Mouse (Mus musculus) heart, postnatal 0 days (tissue): Measurements from ENCODE around the gene Pepd. TPM values are rescaled to one million over a fixed set of nuclear protein-coding genes. Genes with fewer than 3 reads are reported as not detected.

Experiments
- ATAC-seq: fragments of 200-750 bp; cut with Nextera tagmentation; 2 replicates; pipeline ENCODE4 v1.8.0; 2017; ENCODE audit warnings: low read depth, moderate number of reproducible peaks, moderate library complexity; ENCODE audit not compliant: insufficient read depth
- DNase-seq: peaks from one replicate; pipeline ENCODE4 v3.0.0-alpha.2; 2016; ENCODE audit warnings: low spot score
- H3K27ac ChIP-seq: fragments of 300-500 bp; sonication (generic); 2 replicates; pipeline ENCODE4 v1.5.1; 2014; ENCODE audit warnings: low read depth, mild to moderate bottlenecking
- H3K27me3 ChIP-seq: fragments of 300-500 bp; sonication (generic); 2 replicates; pipeline ENCODE4 v1.6.1; 2014; ENCODE audit warnings: low read length, mixed read lengths; ENCODE audit not compliant: control insufficient read depth, insufficient read depth
- H3K36me3 ChIP-seq: fragments of 300-500 bp; sonication (generic); replicated peaks from 2 replicates; pipeline ENCODE4 v1.6.1; 2014; ENCODE audit warnings: low read length, mixed read lengths; ENCODE audit not compliant: control insufficient read depth, insufficient read depth
- H3K4me1 ChIP-seq: fragments of 300-500 bp; sonication (generic); 2 replicates; pipeline ENCODE4 v1.6.1; 2014; ENCODE audit warnings: antibody characterized with exemption; ENCODE audit not compliant: control insufficient read depth, insufficient read depth
- H3K4me2 ChIP-seq: fragments of 300-500 bp; sonication (generic); 2 replicates; pipeline ENCODE4 v1.6.1; 2014; ENCODE audit warnings: low read depth, mild to moderate bottlenecking, low read length, moderate library complexity
- H3K4me3 ChIP-seq: fragments of 300-500 bp; sonication (generic); 2 replicates; pipeline ENCODE4 v1.5.1; 2014; ENCODE audit warnings: low read depth, low read length
- H3K9ac ChIP-seq: fragments of 300-500 bp; sonication (generic); replicated peaks from 2 replicates; pipeline ENCODE4 v1.6.1; 2014; ENCODE audit warnings: low read depth, low read length, mixed read lengths
- H3K9me3 ChIP-seq: fragments of 300-500 bp; sonication (generic); replicated peaks from 2 replicates; pipeline ENCODE4 v1.6.1; 2016; ENCODE audit warnings: low read length; ENCODE audit not compliant: control insufficient read depth
- CTCF ChIP-seq: IDR thresholded peaks from 2 replicates; pipeline ENCODE4 v1.5.1; 2016; ENCODE audit warnings: antibody characterized with exemption, control low read depth, low read depth
- EP300 ChIP-seq: IDR thresholded peaks from 2 replicates; pipeline ENCODE4 v1.6.1; 2016; ENCODE audit warnings: antibody characterized with exemption, low read depth
- WGBS: fragments of 180-500 bp; shearing (Covaris S2); extraction: QIAGEN DNeasy Blood & Tissue Kit; methylation state at CpG from one replicate; pipeline ENCODE4 v1.1.7; 2014; 5-methylcytosine and 5-hydroxymethylcytosine counted together
- polyA plus RNA-seq: library from polyadenylated mRNA; unstranded; fragments of >200 nt; fragmentation: Nextera tagmentation; extraction: Ambion mirVana; gene quantifications from 2 replicates; pipeline ENCODE4 v1.2.1, GENCODE M21; 2015
- total RNA-seq: library from RNA; depleted of rRNA; stranded (reverse); fragments of >200 nt; gene quantifications from 2 replicates; pipeline ENCODE4 v1.2.3, GENCODE M21; 2014; ENCODE audit warnings: low replicate concordance

Gene Pepd
- total and polyA plus RNA-seq, 2 experiments from 2014 or later = 37.1 to 43.0 TPM

DNA sequence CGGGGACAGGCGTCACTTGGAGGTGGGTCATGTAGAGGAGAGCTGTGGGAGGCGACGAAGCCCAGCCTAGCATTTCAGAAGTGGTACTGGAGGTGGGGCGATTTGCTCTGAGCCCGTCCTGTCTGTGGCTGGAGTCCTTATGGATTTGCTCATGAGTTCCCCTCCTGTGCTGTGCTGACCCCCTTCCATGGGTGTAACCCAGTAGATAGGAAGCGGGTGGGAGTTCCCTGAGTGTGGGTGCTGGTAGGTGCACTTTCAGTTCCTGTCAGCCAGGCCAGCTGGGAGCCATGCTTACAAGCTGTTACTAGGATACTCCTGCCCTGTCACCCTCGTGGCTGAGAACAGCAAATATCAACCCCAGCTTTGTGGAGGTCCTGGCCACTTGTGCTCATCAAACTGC, 6.2 kb downstream of the Pepd start:
- 75% methylated on average over 8 of the region's 8 CpGs for WGBS
- Histone ChIP-seq H3K36me3 (no peaks in the 10 kb centered on the region), H3K9me3 (no peaks in the 10 kb centered on the region), H3K4me1 (no peaks in the 10 kb centered on the region), H3K9ac (no peak overlapping the region), H3K27me3 (no peaks in the 10 kb centered on the region), H3K27ac (no peak overlapping the region), H3K4me3 (no peak overlapping the region), H3K4me2 (no peak overlapping the region)
- DNase-seq (no peak), ATAC-seq (no peak)
- TF ChIP-seq CTCF = no peak
- no peak for TF ChIP-seq EP300

GRCm38 (mm10) chr7:34919054-34919453, 6.9 kb downstream of the Pepd start:
- DNase-seq (no peak), ATAC-seq (no peak)
- Histone ChIP-seq H3K9me3 (no peaks in the 10 kb centered on the region), H3K4me1 (no peaks in the 10 kb centered on the region), H3K4me2 (no peak overlapping the region), H3K36me3 (no peaks in the 10 kb centered on the region), H3K4me3 (no peak overlapping the region), H3K27me3 (no peaks in the 10 kb centered on the region), H3K9ac (no peak overlapping the region), H3K27ac (no peak overlapping the region)
- TF ChIP-seq EP300 (no peak), CTCF (no peak)
- 77% methylated on average over 5 of the region's 5 CpGs for WGBS

DNA sequence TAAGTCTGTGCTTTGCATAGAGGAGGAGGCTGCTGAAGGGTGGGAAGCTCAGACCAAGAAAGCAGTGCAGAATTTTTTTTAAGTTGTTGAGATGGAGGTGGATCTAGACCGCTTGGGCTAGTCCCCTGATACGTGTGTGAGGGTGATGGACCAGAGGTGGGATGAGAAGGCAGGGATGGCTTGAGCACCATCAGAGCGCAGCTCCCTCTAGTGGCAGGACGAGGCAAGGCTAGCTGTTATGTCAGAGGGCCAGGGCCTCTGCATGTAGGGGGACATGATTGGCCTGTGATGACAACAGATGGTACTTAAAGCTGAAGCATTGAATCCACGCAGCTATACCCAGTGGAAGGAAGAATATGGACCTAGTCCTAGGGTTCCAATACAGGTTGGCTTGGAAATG, 7.6 kb downstream of the Pepd start:
- no peaks in the 10 kb centered on the region for H3K4me1 ChIP-seq
- no peak for DNase-seq

DNA sequence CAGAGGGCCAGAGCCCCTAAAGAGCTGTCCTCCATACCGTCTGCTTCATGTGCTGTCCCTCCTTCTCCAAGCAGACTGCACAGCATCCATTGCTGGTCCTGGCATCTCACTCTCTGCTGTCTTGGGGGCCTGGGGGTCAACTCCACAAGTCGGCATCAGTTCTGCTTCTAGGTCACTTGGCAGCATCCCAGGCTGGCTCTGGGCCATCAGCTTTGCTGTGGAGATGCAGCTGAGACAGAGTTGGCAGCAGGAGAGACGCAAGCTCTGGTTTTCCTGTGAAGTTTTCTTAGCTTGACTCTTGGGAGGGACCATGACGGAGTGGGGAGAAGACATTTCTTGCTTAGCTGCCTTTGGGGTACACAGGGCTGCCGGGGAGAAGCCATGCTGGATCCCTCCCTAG, 13.0 kb downstream of the Pepd start:
- TF ChIP-seq EP300 = no peak
- no peak for TF ChIP-seq CTCF
- H3K4me2 ChIP-seq = no peak overlapping the region
- DNase-seq (peak; percentile 11), ATAC-seq (no peak)
- H3K4me1 ChIP-seq = no peaks in the 10 kb centered on the region
- no peak overlapping the region for H3K4me3 ChIP-seq
- H3K36me3 ChIP-seq = no peaks in the 10 kb centered on the region
- H3K9ac ChIP-seq = no peak overlapping the region
- H3K27me3 ChIP-seq = no peaks in the 10 kb centered on the region
- H3K9me3 ChIP-seq = no peaks in the 10 kb centered on the region
- 35% methylated on average over 5 of the region's 5 CpGs for WGBS
- no peak overlapping the region for H3K27ac ChIP-seq

More for the DNA sequence above, 7.6 kb downstream of the Pepd start:
- Histone ChIP-seq H3K36me3 (no peaks in the 10 kb centered on the region), H3K27ac (no peak overlapping the region), H3K9me3 (no peaks in the 10 kb centered on the region), H3K27me3 (no peaks in the 10 kb centered on the region), H3K4me2 (no peak overlapping the region), H3K4me3 (no peak overlapping the region), H3K9ac (no peak overlapping the region)
- TF ChIP-seq EP300 (no peak), CTCF (peak; percentile 51)
- ATAC-seq = no peak
- 62% methylated on average over 5 of the region's 5 CpGs for WGBS

DNA sequence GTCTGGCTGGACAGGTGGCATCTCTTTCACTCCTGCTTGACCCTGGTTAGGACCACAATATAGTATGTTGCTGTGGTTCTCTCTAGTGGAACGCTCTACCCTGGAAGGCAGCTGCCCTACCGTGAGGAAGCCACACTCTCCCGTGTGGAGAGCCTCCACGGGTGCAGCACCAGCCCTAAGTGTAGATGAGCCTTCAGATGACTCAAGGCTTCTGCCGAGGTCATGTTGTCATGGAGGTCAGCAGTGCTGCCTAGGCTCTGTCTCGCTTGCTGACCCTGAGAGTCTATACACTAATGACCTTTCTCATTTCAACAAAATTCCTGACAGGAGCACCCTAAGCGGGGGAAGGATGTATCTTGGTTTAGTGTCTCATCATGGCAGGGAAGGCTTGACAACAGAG, 13.8 kb downstream of the Pepd start:
- DNase-seq (no peak), ATAC-seq (no peak)
- H3K4me1 ChIP-seq = no peaks in the 10 kb centered on the region
- H3K27me3 ChIP-seq = no peaks in the 10 kb centered on the region
- H3K4me3 ChIP-seq = no peak overlapping the region
- no peak overlapping the region for H3K4me2 ChIP-seq
- no peak overlapping the region for H3K9ac ChIP-seq
- H3K27ac ChIP-seq = no peak overlapping the region
- H3K36me3 ChIP-seq = no peaks in the 10 kb centered on the region
- WGBS = 86% methylated on average over 7 of the region's 7 CpGs
- TF ChIP-seq EP300 (no peak), CTCF (no peak)
- H3K9me3 ChIP-seq = no peaks in the 10 kb centered on the region

DNA sequence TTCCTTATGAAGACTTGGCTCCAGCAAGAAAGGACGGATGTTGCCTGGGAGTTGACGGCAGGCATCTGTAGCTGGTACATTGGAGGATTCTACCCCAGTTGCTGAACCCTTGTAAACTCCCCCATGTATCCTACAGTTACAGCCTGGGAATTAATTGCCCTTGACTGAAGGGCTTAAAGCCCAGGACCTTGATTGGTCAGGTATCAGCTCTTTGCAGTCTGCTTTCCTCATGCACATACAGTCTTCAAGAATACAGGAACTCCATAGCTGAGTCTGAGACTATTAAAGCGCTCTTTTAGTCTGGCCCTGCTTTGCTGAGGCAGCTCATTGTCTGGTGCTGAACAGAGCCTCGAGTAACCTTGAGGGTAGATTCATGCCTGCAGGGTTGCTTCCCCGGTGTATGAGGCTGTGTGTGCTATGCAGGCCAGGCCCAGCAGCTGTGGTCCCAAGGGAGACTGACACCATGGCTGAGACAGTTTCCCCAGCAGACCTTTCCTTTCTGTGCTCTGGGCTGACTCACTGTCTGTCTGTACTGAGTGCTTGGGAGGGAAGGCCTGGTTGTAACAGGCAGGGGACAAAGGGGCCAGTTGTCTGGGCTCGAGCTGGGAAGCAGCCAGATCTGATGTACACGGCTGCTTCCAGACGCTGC, 17.6 kb downstream of the Pepd start:
- DNase-seq (peak; percentile 5), ATAC-seq (peak; percentile 62)
- TF ChIP-seq EP300 (no peak), CTCF (no peak)
- no peaks in the 10 kb centered on the region for H3K9me3 ChIP-seq
- no peak overlapping the region for H3K4me2 ChIP-seq
- peaks cover 6% of the 10 kb centered on the region; the same call in 1 of the 2 replicates for H3K36me3 ChIP-seq
- no peak overlapping the region for H3K9ac ChIP-seq
- H3K27me3 ChIP-seq = no peaks in the 10 kb centered on the region
- H3K4me3 ChIP-seq = no peak overlapping the region
- 49% methylated on average over 8 of the region's 8 CpGs for WGBS
- no peak overlapping the region for H3K27ac ChIP-seq
- H3K4me1 ChIP-seq = no peaks in the 10 kb centered on the region
